Mouse (Mus musculus) hematopoietic stem cell, adult 5-6 weeks (primary cell): ENCODE data around the gene Tlx2. TPM values are rescaled to one million over a fixed set of nuclear protein-coding genes. Genes with fewer than 3 reads are reported as not detected.
A peak's percentile ranks its signal among the peaks of the same experiment; 100 is the strongest.

Experiments
- ATAC-seq, 2 experiments: fragments of 125-278 bp in 1 of 2; replicated peaks in 1 of 2; 2 replicates each; pipeline ENCODE4 v1.8.0; 2016 to 2017; ENCODE audit warnings: inconsistent platforms in 2 of 2, mild to moderate bottlenecking in 2 of 2, moderate number of reproducible peaks in 2 of 2, low read depth in 1 of 2, moderate TSS enrichment in 1 of 2; ENCODE audit not compliant: low FRiP score in 2 of 2, poor library complexity in 2 of 2, severe bottlenecking in 2 of 2, insufficient read depth in 1 of 2, low TSS enrichment in 1 of 2
- total RNA-seq: library from RNA; stranded (forward); fragments of 172-1452, 232-1000 nt; gene quantifications from 2 replicates; pipeline ENCODE4 v1.2.3, GENCODE M21; 2017

Tlx2 gene
- total RNA-seq, 1 experiment from 2014 or later, result not detected

DNA sequence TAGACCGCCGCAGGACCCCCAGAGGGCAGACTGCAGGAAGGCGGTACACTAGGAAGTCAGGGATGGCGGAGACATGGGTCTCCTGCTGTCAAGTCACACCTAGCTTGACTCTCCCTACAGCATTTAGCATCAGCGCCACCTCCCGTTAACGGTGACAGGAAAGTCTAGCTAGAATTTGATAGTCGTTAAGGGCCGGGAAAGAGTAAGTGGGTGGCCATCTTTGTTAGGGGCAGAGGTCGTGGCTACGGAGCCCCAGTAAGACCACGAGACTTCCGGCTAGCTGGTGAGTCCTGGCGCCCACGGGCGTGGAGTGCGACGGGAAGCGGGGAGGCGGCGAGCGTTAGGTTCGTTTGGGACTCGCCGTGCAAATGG, 31.2 kb upstream of the Tlx2 start, which contains the start of the genes Ccdc142 and Gm42688:
Gene Ccdc142, plus strand, starts transcription at position 286 of the 372 bp plus-strand sequence.
Gene Gm42688, plus strand, starts transcription at position 302 of the 372 bp plus-strand sequence.
- peak; percentile 85 to 87 for ATAC-seq

DNA sequence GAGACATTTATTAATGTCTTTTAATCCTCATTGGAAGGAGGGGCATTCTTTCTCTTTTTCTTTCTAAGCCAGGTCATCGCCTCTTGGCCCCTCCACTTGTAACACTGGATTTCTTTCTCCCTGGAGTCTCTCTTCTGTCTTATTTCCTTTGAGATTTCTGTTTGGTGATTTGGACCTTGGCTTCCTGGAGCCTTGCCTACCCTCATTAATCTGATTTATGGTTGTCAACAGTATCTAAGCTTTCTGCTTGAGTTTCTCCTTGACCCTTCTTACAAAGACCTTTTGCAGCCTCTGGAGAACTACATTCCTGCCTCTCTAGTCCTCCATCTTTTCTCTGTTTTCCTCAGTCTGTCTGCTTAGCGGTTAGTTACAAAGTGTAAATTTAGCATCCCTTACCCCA, 28.3 kb upstream of the Tlx2 start:
- no peak for ATAC-seq

DNA sequence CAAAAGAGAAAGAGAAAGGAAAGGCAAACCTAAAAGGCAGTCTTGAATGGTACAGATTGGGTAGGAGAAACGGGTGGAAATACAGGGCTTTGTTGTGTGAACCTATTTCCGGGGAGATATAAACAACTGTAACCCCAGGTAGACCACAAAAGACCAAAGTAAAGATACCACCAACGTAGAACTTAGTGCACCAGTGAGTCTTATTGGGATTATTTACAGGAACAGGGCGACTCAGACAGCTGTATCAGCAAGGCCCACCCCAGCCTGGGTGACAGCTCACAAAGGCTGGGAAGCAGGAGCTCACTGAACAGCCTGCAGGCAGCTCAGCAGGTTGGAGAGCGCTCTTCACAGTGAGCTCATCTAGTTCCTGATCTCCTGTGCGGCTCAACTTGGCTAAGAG, 25.9 kb upstream of the Tlx2 start:
- ATAC-seq, result no peak

DNA sequence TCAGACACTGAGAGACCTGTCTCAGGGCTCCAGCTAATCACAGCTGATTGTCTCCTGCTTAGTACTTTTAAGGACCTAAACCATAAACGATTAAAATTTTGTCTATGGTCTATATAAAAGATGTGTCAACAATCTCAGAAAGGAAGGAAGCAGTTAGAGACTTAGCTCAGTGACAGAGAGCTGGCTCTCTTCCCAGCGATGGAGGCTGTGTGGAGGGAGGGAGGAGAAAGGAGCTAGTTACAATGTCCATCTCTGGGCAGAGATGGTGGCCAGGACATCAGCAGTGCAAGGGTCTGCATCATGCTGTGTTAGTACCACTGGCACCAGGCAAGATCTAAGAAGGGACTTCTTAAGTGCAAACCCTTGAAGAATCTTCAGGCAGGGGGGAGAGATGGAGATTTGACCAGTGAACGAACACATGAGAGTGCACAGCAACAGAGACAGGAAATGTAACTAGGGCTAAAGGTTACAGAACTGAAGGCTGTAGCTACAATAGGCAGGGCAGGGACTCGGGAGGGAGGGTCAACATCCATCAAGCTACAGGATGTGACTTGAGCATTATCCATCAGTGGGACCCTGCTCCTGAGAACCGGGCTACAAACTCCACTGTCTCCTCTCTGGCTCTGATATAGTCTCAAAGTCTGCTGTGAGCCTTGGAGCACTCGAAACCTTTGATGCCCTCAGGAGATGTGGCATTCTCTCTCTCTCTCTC, 22.5 kb upstream of the Tlx2 start:
- peak in 1 of 2 experiments; percentile 37; a peak in 1 of 4 replicates for ATAC-seq

DNA sequence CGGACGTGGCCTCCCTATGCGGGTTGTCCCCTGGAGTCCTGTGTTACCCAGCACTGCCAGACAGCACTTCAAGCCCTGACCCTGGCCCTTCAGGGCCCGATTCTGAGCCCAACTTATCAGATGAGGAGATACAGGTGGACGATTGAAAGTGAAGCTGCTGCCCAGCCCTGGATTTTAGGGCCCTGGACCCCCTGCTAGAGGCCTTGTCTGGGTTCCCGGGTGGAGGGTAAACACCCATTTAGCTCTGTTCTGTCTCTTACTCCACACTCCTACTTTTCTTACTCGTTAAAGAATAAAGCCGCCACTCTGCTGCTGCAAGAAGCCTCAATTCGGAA, 17.8 kb upstream of the Tlx2 start:
- no peak for ATAC-seq

DNA sequence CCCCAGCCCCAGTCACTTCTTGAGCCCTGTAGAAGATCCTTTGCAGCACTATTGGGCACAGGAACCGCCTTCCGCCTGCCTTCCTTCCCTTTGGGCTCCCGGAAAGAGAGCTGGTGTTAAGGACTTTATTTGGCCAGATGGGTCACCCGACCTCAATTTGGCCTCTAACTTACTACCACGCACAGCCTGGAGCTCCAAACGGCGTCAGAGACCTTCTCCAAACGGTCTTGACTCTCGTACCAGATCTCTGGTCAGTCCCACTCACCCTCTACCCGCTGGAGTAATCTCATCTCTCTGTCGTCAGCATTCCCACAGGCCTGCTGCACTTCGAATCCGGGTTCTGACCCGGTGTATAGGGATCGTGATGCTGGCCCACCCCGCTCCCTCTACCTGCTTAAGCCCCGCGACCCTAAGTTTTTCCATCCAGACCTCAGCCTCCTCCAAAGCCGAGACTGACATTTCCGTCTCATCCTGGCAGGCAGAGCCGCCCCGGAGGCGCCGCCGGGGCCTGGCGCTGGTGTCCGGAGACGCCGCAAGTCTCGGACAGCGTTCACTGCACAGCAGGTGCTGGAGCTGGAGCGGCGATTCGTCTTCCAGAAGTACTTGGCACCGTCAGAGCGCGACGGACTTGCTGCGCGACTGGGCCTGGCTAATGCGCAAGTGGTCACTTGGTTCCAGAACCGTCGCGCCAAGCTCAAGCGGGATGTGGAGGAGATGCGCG, 17.3 kb upstream of the Tlx2 start:
- ATAC-seq, result no peak; a peak in 1 of 4 replicates

DNA sequence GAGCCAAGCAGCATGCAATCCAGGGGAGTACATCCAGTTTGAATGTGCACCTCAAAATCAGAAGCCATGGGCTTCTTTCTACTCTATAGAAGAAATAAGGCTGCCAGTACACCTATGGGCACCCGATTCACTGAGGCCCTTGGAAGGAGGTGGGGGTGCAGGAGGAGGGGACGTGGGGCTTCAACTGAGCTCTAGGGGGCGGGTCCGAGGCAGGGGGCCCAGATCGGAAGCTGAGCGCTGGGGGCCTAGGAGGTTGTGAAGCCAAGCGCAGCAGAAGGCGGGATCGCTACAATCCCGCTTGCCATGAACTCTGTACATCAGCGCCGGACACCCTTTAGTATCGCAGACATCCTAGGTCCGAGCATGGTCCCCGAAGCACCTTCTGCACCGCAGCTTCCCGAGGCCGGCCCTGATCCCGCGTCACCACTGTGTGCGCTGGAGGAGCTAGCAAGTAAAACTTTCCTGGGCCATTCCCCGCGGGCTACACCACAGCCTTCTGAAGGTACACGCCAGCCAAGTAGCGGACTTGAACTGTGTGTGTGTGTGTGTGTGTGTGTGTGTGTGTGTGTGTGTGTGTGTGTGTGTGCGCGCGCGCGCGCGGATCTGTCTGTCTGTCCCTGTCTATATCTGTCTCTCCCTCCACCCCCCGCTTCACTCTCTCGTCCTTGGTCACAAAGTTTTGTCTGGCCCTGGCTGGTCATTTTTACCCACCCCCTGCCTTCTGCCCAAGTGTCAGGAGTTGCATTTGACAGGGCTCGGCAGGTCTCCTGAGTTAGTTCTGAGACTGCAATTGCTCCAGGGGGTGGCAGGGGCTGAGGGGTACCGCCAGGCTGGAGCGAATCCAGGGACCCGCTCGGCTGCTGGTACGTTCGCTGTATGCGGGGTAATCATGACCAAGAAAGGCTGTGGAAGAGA, 16.3 kb upstream of the Tlx2 start, which contains the start of gene Lbx2:
Gene Lbx2, plus strand, starts transcription at position 247 of the 915 bp plus-strand sequence.
- peak; percentile 37 to 51; a peak in 3 of 4 replicates for ATAC-seq

DNA sequence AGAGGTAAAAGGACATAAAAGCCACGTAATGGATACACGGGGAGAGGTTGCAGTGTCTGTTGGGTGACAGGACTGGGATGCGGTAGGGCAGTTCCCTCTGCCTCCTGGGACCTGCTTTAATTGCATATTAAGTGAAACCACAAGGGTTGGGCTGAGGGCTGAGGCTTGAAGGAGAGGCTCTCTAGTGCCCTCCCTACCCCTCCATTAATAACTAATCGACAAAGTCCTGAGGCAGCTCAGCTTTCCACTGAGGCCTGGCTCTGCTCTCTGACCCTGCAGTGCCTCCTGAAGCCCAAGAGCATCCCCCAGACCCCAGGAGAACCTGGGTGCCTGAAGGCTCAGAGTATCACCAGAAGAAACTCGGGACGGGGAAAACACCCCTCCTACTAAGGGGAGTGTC, 14.4 kb upstream of the Tlx2 start:
- no peak for ATAC-seq

DNA sequence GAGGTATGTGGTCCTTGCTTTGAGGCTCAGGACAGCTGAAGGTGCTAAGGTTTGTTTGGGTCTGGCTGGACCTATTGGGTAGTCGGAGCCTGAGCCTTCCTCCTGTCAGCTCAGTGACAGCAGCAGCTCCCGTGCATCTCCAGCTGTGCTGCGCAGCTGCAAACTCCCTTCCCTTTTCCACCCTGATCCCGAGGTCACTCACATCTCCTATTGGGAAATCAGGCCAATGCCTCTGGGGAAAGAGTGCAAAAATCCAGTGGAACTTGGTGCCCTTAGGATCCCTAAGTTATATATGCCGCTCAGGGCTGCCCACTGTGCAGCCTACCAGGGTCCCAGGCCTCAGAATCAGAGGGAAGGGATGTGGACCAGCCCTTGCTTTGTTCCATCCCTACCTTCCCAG, 13.4 kb upstream of the Tlx2 start:
- no peak for ATAC-seq

DNA sequence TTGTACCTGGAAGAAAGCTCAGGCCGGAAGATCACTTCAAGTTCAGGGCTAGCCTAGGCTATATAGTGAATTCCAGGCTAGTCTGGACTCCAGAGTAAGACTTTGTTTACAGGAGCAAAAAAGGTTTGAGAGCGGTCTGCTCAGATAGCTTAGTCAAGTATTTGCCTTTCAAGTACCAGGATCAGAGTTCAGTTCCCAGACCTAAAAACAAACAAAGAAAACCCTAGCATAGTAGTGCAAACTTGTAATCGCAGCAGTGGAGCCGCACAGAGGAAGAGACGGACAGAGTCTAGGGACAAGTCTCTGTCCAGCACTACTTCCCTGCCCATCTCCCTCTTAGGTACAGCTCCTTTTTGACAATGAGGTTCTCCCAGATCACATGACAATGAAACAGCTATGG, 10.1 kb upstream of the Tlx2 start:
- ATAC-seq, result no peak

DNA sequence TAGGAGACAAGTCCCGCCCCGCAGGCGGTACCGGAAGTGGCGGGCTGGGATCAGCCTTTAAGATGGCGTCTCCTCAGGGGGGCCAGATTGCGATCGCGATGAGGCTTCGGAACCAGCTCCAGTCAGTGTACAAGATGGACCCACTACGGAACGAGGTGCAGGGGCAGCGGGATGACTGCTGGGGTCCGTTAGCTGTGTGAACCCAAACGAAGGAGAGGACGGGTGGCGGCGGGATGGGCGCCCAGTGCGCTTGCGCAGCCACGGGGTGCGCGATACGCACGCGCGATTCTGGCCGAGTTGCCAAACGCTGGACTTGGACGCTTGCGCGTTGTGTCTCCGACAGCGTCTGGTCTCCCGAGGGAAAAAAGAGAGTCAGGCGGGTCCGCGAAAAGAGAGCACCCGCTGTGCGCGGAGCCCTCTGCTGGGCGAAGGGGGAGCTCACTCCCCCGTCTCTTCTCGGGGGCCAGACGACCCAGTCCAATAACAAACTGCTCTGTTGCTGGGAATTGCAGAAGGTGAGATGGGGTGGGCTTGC, 8.3 kb upstream of the Tlx2 start:
- peak; percentile 89 to 94 for ATAC-seq

DNA sequence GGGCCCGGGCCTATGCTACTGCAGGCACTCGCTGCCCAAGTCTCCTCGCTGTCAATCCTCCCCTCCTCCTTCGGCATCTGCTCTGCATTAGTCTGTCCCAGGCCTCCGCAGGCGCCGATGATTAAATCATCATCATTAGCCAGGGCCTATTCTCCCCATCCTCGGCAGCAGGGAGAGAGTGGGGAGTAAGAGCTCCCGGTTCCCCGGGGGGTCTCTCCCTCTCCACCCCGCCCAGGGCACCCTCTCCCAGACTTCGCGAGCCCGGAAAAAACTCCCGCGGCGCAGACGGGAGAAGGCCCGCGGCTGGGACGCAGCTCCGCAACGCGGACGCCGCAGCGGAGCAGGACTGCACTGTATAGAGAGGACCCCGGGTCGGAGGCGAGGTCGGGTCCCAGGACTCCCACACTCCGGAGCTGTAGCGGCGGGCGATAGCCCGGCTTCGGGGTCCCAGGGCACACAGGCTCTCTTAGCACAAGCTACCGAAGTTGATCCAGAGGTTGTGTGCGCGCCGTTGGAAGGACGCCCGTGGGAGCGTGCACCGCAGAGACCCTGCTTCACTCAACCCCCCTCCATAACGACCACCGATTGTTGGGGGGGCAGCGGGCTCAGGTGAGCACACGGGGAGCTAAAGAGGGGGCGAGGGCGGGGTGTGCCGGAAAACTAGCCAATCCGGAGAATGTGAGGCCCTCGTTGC, 7.7 kb upstream of the Tlx2 start, which contains the start of gene Pcgf1:
Gene Pcgf1, plus strand, starts transcription at position 240 of the 694 bp plus-strand sequence.
- ATAC-seq, result peak; percentile 4 to 30; a peak in 3 of 4 replicates

DNA sequence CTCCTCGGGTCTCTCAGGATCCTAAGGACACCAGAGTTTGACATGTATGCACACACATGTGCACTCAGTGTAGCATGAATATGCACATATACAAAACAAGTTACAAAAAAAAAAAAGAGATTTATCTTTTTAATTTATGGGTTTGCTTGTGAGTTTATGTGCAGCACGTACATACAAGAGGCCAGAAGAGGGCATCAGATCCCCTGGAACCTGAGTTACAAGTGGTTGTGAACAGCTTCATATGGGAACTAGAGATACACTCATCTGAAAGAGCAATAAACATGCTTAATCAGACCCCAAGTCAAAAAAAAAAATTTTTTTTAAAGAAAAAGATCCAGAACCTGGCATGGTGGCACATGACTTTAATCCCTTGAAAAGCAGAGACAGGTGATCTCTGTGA, 4.9 kb upstream of the Tlx2 start:
- no peak for ATAC-seq

DNA sequence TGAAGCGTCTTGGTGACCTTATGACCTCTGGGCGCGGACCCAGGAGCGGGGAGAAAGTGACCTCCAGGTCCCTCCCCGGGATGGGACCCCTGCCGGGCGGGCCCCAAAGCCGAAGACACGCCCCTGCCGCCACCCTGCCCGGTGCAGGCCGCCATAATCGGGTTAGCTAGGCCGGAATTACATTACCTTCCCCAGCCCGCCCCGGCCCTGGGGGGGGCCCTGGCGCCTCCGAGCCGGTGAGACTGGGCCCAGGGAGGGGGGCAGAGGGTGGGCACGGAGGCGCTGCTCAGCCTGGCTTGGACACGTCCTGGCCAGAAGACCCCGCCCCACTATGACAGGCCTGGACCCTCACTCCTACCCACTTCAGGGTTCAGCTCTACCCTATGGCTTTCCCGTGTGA, 1.1 kb upstream of the Tlx2 start:
- ATAC-seq, result no peak

DNA sequence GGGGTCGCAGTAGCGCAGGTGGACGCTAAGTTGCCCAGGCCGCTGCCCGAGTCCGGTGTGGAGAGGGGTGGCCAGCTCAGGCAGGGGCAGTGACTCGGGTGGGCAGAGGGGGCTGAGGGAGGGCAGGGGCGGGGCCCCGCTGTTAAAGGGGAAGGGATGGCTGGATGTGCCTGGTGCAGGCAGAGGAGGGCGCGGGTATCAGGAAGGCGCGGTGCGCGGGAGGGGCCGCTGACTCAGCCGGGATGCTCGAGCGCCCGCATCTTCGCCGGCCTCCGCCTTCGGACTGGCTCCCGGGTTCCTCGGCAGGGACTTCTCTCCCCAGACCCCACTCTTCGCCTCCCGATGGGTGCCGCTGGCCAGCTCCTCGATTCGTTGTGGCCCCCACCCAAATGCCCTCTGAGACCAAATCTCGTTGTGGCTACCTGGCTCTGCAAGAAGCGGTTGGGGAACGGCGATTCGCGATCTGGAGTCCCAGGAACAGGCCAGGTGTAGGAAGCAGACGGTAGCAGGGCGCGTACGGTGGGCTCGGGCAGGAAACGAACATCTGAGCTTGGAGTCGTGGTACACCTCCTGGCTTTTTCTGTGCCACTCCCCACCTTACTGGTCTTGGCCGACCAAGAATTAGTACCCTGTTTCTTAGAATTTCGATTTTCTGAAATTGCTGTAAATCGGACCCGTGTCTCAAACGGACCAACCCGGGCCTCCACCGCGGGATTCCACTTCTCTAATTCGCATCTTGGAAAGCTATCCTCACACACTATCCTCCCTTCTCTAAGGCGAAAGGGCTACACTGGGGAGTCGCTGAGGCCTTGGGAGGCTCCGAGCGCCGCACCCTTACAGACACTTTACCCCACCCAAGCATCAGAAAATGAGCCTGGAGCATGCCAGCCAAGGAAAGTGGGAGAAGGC, 472 bp upstream of the Tlx2 start:
- ATAC-seq, result no peak
